Mouse (Mus musculus) embryonic stem cell, embryonic (primary cell): ENCODE measurements around the gene Polr1a.

Experiments used
- CTCF ChIA-PET, 4 experiments: fragments of 300-600 bp in 2 of 4; fragments of 350-600 bp in 2 of 4; sonication (Branson Sonifier 250); formaldehyde crosslinking; loops; one replicate each; lab custom pipeline; 2022; ENCODE audit warnings: inconsistent platforms in 2 of 4; lab: Charles Lee
- POLR2A ChIA-PET, 4 experiments: fragments of 300-600 bp in 2 of 4; fragments of 350-600 bp in 2 of 4; sonication (Branson Sonifier 250); formaldehyde crosslinking; loops; one replicate each; lab custom pipeline; 2022; ENCODE audit warnings: antibody characterized with exemption in 4 of 4, inconsistent platforms in 1 of 4; lab: Charles Lee

The Polr1a gene

GRCm38 (mm10) chr6:71930830-71931437, 22.1 kb downstream of the Polr1a start:
- POLR2A ChIA-PET = interaction anchor here in 3 of 4 experiments (0.7 to 23.6 kb wide), 14 partner anchors 9 to 483 kb away, joined by 3 to 423 read pairs (median 3); partner anchors contain the start of genes Polr1a (in 2 of the 3), Ptcd3 (in 2 of the 3) and Ggcx (in 1 of the 3)
- CTCF ChIA-PET = interaction anchor here in 1 of 4 experiments (0.8 kb wide), 1 partner anchor 15 kb away, joined by 3 read pairs; no protein-coding TSS in a partner anchor

GRCm38 (mm10) chr6:71932347-71932746, 23.5 kb downstream of the Polr1a start:
- CTCF ChIA-PET = no interaction called here
- POLR2A ChIA-PET = interaction anchor here in 2 of 4 experiments (3.1 to 23.6 kb wide), 2 partner anchors 24 to 25 kb away, joined by 21 to 423 read pairs; partner anchors contain the start of genes Polr1a (in 2 of the 2) and Ptcd3 (in 2 of the 2)

- ChIA-PET POLR2A (interaction anchor here in 2 of 4 experiments (0.7 to 1.0 kb wide), 2 partner anchors 24 to 25 kb away, joined by 3 read pairs; no protein-coding TSS in a partner anchor), CTCF (no interaction called here)
These were observed 25.3 kb downstream of the Polr1a start for GRCm38 (mm10) chr6:71934081-71934556.

- POLR2A ChIA-PET = interaction anchor here in 3 of 4 experiments (0.7 to 3.3 kb wide), 13 partner anchors 9 to 112 kb away, joined by 3 to 24 read pairs (median 4); partner anchors contain the start of genes Polr1a (in 1 of the 3) and Ptcd3 (in 1 of the 3)
- CTCF ChIA-PET = interaction anchor here in 1 of 4 experiments (1.2 kb wide), 1 partner anchor 229 kb away, joined by 3 read pairs; no protein-coding TSS in a partner anchor
These were observed 26.9 kb downstream of the Polr1a start for GRCm38 (mm10) chr6:71935737-71936136.

- CTCF ChIA-PET = interaction anchor here in 1 of 4 experiments (0.6 kb wide), 1 partner anchor 643 kb away, joined by 4 read pairs; no protein-coding TSS in a partner anchor
- POLR2A ChIA-PET = no interaction called here
These were observed 32.1 kb downstream of the Polr1a start for GRCm38 (mm10) chr6:71940912-71941311.

- POLR2A ChIA-PET = interaction anchor here in 2 of 4 experiments (0.6 to 1.4 kb wide), 9 partner anchors 9 to 601 kb away, joined by 3 to 5 read pairs (median 3); no protein-coding TSS in a partner anchor
- CTCF ChIA-PET = interaction anchor here in 3 of 4 experiments (0.7 to 3.1 kb wide), 5 partner anchors 57 to 316 kb away, joined by 3 to 16 read pairs (median 4); no protein-coding TSS in a partner anchor
These were observed 36.2 kb downstream of the Polr1a start for GRCm38 (mm10) chr6:71945101-71945500.

- ChIA-PET POLR2A (interaction anchor here in 1 of 4 experiments (0.9 to 1.4 kb wide), 6 partner anchors 10 to 219 kb away, joined by 3 to 5 read pairs (median 3); no protein-coding TSS in a partner anchor), CTCF (interaction anchor here in 2 of 4 experiments (1.0 to 3.1 kb wide), 5 partner anchors 15 to 315 kb away, joined by 3 to 16 read pairs (median 3); no protein-coding TSS in a partner anchor)
These were observed 37.3 kb downstream of the Polr1a start for GRCm38 (mm10) chr6:71946121-71946520.

- ChIA-PET CTCF (no interaction called here), POLR2A (interaction anchor here in 1 of 4 experiments (0.9 to 6.0 kb wide), 3 partner anchors 14 to 51 kb away, joined by 3 to 37 read pairs (median 3); no protein-coding TSS in a partner anchor)
These were observed 40.9 kb downstream of the Polr1a start for GRCm38 (mm10) chr6:71949721-71950120.

- ChIA-PET CTCF (no interaction called here), POLR2A (interaction anchor here in 1 of 4 experiments (1.5 to 6.0 kb wide), 2 partner anchors 13 to 25 kb away, joined by 3 to 37 read pairs; no protein-coding TSS in a partner anchor)
These were observed 41.7 kb downstream of the Polr1a start for GRCm38 (mm10) chr6:71950592-71950991.

GRCm38 (mm10) chr6:71951192-71951591, 42.3 kb downstream of the Polr1a start:
- ChIA-PET POLR2A (interaction anchor here in 2 of 4 experiments (1.5 to 6.0 kb wide), 3 partner anchors 11 to 26 kb away, joined by 3 to 37 read pairs (median 4); no protein-coding TSS in a partner anchor), CTCF (interaction anchor here in 1 of 4 experiments (0.7 kb wide), 1 partner anchor 75 kb away, joined by 3 read pairs; no protein-coding TSS in a partner anchor)

GRCm38 (mm10) chr6:71962119-71962518, 53.3 kb downstream of the Polr1a start:
- POLR2A ChIA-PET = interaction anchor here in 2 of 4 experiments (0.8 to 5.4 kb wide), 6 partner anchors 9 to 25 kb away, joined by 3 to 37 read pairs (median 4); no protein-coding TSS in a partner anchor
- CTCF ChIA-PET = no interaction called here

- ChIA-PET CTCF (interaction anchor here in 1 of 4 experiments (0.6 kb wide), 1 partner anchor 195 kb away, joined by 5 read pairs; no protein-coding TSS in a partner anchor), POLR2A (interaction anchor here in 3 of 4 experiments (0.6 to 5.4 kb wide), 10 partner anchors 9 to 356 kb away, joined by 3 to 37 read pairs (median 4); no protein-coding TSS in a partner anchor)
These were observed 53.9 kb downstream of the Polr1a start for GRCm38 (mm10) chr6:71962706-71963105.

- POLR2A ChIA-PET = interaction anchor here in 2 of 4 experiments (1.3 to 5.4 kb wide), 4 partner anchors 11 to 20 kb away, joined by 3 to 37 read pairs (median 4); no protein-coding TSS in a partner anchor
- CTCF ChIA-PET = interaction anchor here in 1 of 4 experiments (0.6 kb wide), 1 partner anchor 14 kb away, joined by 3 read pairs; no protein-coding TSS in a partner anchor
These were observed 54.7 kb downstream of the Polr1a start for GRCm38 (mm10) chr6:71963561-71963960.

GRCm38 (mm10) chr6:71966683-71967303, 57.9 kb downstream of the Polr1a start:
- CTCF ChIA-PET = no interaction called here
- POLR2A ChIA-PET = interaction anchor here in 1 of 4 experiments (1.2 kb wide), 1 partner anchor 62 kb away, joined by 3 read pairs; no protein-coding TSS in a partner anchor

GRCm38 (mm10) chr6:71967847-71968246, 59.0 kb downstream of the Polr1a start:
- ChIA-PET POLR2A (no interaction called here), CTCF (no interaction called here)

- ChIA-PET CTCF (no interaction called here), POLR2A (interaction anchor here in 1 of 4 experiments (1.0 kb wide), 1 partner anchor 8 kb away, joined by 3 read pairs; no protein-coding TSS in a partner anchor)
These were observed 60.6 kb downstream of the Polr1a start for GRCm38 (mm10) chr6:71969459-71969858.

GRCm38 (mm10) chr6:71970154-71970553, 61.3 kb downstream of the Polr1a start:
- ChIA-PET CTCF (interaction anchor here in 1 of 4 experiments (0.6 kb wide), 1 partner anchor 219 kb away, joined by 5 read pairs; no protein-coding TSS in a partner anchor), POLR2A (interaction anchor here in 2 of 4 experiments (0.7 to 1.0 kb wide), 4 partner anchors 9 to 57 kb away, joined by 3 to 4 read pairs (median 3); no protein-coding TSS in a partner anchor)

- POLR2A ChIA-PET = interaction anchor here in 1 of 4 experiments (1.6 kb wide), 1 partner anchor 15 kb away, joined by 3 read pairs; no protein-coding TSS in a partner anchor
- CTCF ChIA-PET = no interaction called here
These were observed 67.7 kb downstream of the Polr1a start for GRCm38 (mm10) chr6:71976592-71976991.
